Mouse (Mus musculus): ENCODE measurements around the gene Exoc1.

The Exoc1 gene

GRCm38 (mm10) chr5:76529040-76529703, at the start of gene Exoc1:
Gene Exoc1 (plus strand): TSS chr5:76529311.
- DNase-seq (ENCODE audit: low read depth, low spot score), result peak; percentile 99

GRCm38 (mm10) chr5:76483811-76484210, 45.3 kb upstream of the Exoc1 start, which contains the start of gene Gm7271:
Gene Gm7271 (plus strand): TSS chr5:76484040.
- no peak for DNase-seq (ENCODE audit: low read depth, low spot score)

- no peak for DNase-seq (ENCODE audit: low read depth, low spot score)
Observed at GRCm38 (mm10) chr5:76495126-76495525, 34.0 kb upstream of the Exoc1 start.

GRCm38 (mm10) chr5:76522446-76522845, 6.7 kb upstream of the Exoc1 start:
- DNase-seq (ENCODE audit: low read depth, low spot score), result no peak

GRCm38 (mm10) chr5:76524623-76525022, 4.5 kb upstream of the Exoc1 start:
- no peak for DNase-seq (ENCODE audit: low read depth, low spot score)

- no peak for DNase-seq (ENCODE audit: low read depth, low spot score)
Observed at GRCm38 (mm10) chr5:76525066-76525465, 4.0 kb upstream of the Exoc1 start.

- DNase-seq (ENCODE audit: low read depth, low spot score), result peak; percentile 47
Observed at GRCm38 (mm10) chr5:76525829-76526228, 3.3 kb upstream of the Exoc1 start.

- DNase-seq (ENCODE audit: low read depth, low spot score), result no peak
Observed at GRCm38 (mm10) chr5:76529704-76530066, 574 bp downstream of the Exoc1 start.

GRCm38 (mm10) chr5:76533186-76533585, 4.1 kb downstream of the Exoc1 start:
- no peak for DNase-seq (ENCODE audit: low read depth, low spot score)

- DNase-seq (ENCODE audit: low read depth, low spot score), result no peak
Observed at GRCm38 (mm10) chr5:76536231-76536630, 7.1 kb downstream of the Exoc1 start.

GRCm38 (mm10) chr5:76537578-76537977, 8.5 kb downstream of the Exoc1 start:
- DNase-seq (ENCODE audit: low read depth, low spot score), result no peak

- peak; percentile 98 for DNase-seq (ENCODE audit: low read depth, low spot score)
Observed at GRCm38 (mm10) chr5:76540181-76540580, 11.1 kb downstream of the Exoc1 start.

GRCm38 (mm10) chr5:76540842-76541241, 11.7 kb downstream of the Exoc1 start:
- peak; percentile 78 for DNase-seq (ENCODE audit: low read depth, low spot score)

- no peak for DNase-seq (ENCODE audit: low read depth, low spot score)
Observed at GRCm38 (mm10) chr5:76543200-76543599, 14.1 kb downstream of the Exoc1 start.

- no peak for DNase-seq (ENCODE audit: low read depth, low spot score)
Observed at GRCm38 (mm10) chr5:76550426-76550825, 21.3 kb downstream of the Exoc1 start.

- DNase-seq (ENCODE audit: low read depth, low spot score), result peak; percentile 84
Observed at GRCm38 (mm10) chr5:76565321-76565720, 36.2 kb downstream of the Exoc1 start.

GRCm38 (mm10) chr5:76574251-76574650, 45.1 kb downstream of the Exoc1 start:
- DNase-seq (ENCODE audit: low read depth, low spot score), result no peak

- no peak for DNase-seq (ENCODE audit: low read depth, low spot score)
Observed at GRCm38 (mm10) chr5:76577026-76577425, 47.9 kb downstream of the Exoc1 start.

- DNase-seq (ENCODE audit: low read depth, low spot score), result no peak
Observed at GRCm38 (mm10) chr5:76585378-76585777, 56.3 kb downstream of the Exoc1 start.

GRCm38 (mm10) chr5:76588551-76589283, 59.6 kb downstream of the Exoc1 start, which contains the start of gene Cep135:
Gene Cep135 (plus strand): TSS chr5:76588698.
- DNase-seq (ENCODE audit: low read depth, low spot score), result peak; percentile 85

GRCm38 (mm10) chr5:76589311-76589710, 60.2 kb downstream of the Exoc1 start:
- no peak for DNase-seq (ENCODE audit: low read depth, low spot score)

GRCm38 (mm10) chr5:76590009-76590408, 60.9 kb downstream of the Exoc1 start:
- DNase-seq (ENCODE audit: low read depth, low spot score), result no peak

GRCm38 (mm10) chr5:76591885-76592284, 62.8 kb downstream of the Exoc1 start:
- DNase-seq (ENCODE audit: low read depth, low spot score), result no peak
